In the genomic region with DNA sequence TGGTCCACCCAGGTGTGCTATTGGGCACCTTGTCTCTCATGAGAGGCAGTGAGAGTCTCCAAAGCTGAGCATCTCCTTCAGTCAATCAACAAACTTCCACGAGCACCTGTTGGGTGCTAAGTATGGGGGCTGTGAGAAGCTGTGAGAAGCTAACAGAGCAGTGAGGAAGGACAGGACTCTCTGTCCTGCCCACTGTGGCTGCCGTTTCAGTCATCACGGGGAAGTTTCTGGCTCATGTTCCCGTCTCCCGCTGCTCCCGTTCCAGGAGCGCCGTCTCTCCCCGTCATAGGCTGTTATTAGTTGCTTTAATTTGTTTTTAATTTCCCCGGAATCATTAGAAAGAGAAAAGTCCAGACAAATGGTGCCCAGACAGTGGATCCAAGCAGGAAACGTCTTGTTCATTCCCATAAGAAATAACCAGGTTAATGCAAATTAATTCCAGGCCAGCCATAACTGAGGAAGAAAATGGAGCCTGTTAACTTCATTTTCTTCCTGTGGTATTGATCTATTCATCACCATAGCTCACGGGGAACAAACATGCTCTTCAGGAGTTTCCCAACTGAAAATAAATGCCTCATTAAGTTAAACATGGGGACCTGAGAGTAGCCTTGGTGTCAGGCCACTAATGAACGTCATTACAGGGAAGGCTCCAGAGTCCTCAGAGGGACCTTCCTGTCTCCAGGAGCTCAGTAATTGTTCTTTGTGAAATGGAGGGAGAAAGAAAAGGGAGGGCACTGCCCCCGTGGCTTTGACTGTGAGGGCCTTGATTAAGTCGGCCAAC, we compare ENCODE assay signal across 11 mouse cellular contexts.
DNase-seq lines count a peak whose midpoint lies in the region; ATAC-seq lines count a peak whose summit lies in the region.
"Had no signal": no experiment of that assay in that cellular context is flagged by ENCODE, and none has a peak within 500 bp of the region (broad histone marks: within the 10 kb centered on the region; RNA-seq: fewer than 3 reads in every experiment).

No protein-coding gene starts in this region.

- H3K27ac ChIP-seq in forebrain, embryonic 13.5 days = peak overlapping the region; percentile 86
- 0 out of 2 replicates have a peak overlapping the region, but pooled peaks have one; percentile 3 for H3K27ac ChIP-seq in hindbrain, embryonic 16.5 days (ENCODE audit: low read depth, low read length)
- H3K27ac ChIP-seq in neural tube, embryonic 14.5 days (ENCODE audit: low read depth, low read length) = no peak overlapping the region

- H3K9ac ChIP-seq in forebrain, embryonic 13.5 days = no peak overlapping the region
- H3K9ac ChIP-seq in hindbrain, embryonic 16.5 days (ENCODE audit: low read depth, low read length) = no peak overlapping the region
- H3K9ac ChIP-seq in neural tube, embryonic 14.5 days (replicated peaks; ENCODE audit: low read depth, low read length) = no peak overlapping the region
- H3K9ac ChIP-seq: lung, embryonic 14.5 days had no signal

- H3K4me1 ChIP-seq in forebrain, embryonic 13.5 days = peaks cover 25% of the 10 kb centered on the region
- H3K4me1 ChIP-seq in hindbrain, embryonic 16.5 days (ENCODE audit: control insufficient read depth, insufficient read depth, low read depth, low read length) = peaks cover 8% of the 10 kb centered on the region
- H3K4me1 ChIP-seq in neural tube, embryonic 14.5 days (ENCODE audit: control insufficient read depth, insufficient read depth, low read length) = peaks cover 16% of the 10 kb centered on the region; the same call in 1 of the 2 replicates

- H3K4me2 ChIP-seq in forebrain, embryonic 13.5 days = 0 out of 2 replicates have a peak overlapping the region, but pooled peaks have one; percentile 16
- no peak overlapping the region for H3K4me2 ChIP-seq in hindbrain, embryonic 16.5 days (ENCODE audit: low read length)
- no peak overlapping the region for H3K4me2 ChIP-seq in neural tube, embryonic 14.5 days (ENCODE audit: low read depth, low read length)
- H3K4me2 ChIP-seq: lung, embryonic 14.5 days had no signal

- DNase-seq in embryo, embryonic 10 days (ENCODE audit: low spot score) = peak; percentile 25
- no peak for DNase-seq in embryo, embryonic 9.5 days (ENCODE audit: extremely low spot score)
- no peak for DNase-seq in adipocyte (ENCODE audit: low spot score)
- DNase-seq in lung, postnatal 10 days = no peak
- no peak for DNase-seq in adrenal gland, postnatal 25 days
- DNase-seq: cerebellum, postnatal 10 days; kidney, adult 9 months; lung, embryonic 14.5 days had no signal

- peak; percentile 74 for ATAC-seq in forebrain, embryonic 13.5 days
- ATAC-seq in hindbrain, embryonic 16.5 days = peak; percentile 81
- peak; percentile 44 for ATAC-seq in neural tube, embryonic 14.5 days (ENCODE audit: low read depth)

- H3K9me3 ChIP-seq in forebrain, embryonic 13.5 days (replicated peaks) = no peaks in the 10 kb centered on the region
- no peaks in the 10 kb centered on the region for H3K9me3 ChIP-seq in hindbrain, embryonic 16.5 days (ENCODE audit: control insufficient read depth, low read length)
- no peaks in the 10 kb centered on the region for H3K9me3 ChIP-seq in neural tube, embryonic 14.5 days (ENCODE audit: control insufficient read depth, low read length)

- no peaks in the 10 kb centered on the region for H3K36me3 ChIP-seq in forebrain, embryonic 13.5 days (ENCODE audit: poor library complexity, severe bottlenecking)
- H3K36me3 ChIP-seq in hindbrain, embryonic 16.5 days (ENCODE audit: control insufficient read depth, insufficient read depth, low read length) = no peaks in the 10 kb centered on the region
- no peaks in the 10 kb centered on the region for H3K36me3 ChIP-seq in neural tube, embryonic 14.5 days (ENCODE audit: control insufficient read depth, insufficient read depth, low read length)

- no peak overlapping the region for H3K4me3 ChIP-seq in forebrain, embryonic 13.5 days
- no peak overlapping the region for H3K4me3 ChIP-seq in hindbrain, embryonic 16.5 days (ENCODE audit: low read length)
- H3K4me3 ChIP-seq in neural tube, embryonic 14.5 days (ENCODE audit: low read depth, low read length) = no peak overlapping the region

- no peaks in the 10 kb centered on the region for H3K27me3 ChIP-seq in forebrain, embryonic 13.5 days
- H3K27me3 ChIP-seq in hindbrain, embryonic 16.5 days (replicated peaks; ENCODE audit: control insufficient read depth, insufficient read depth, low read length) = no peaks in the 10 kb centered on the region
- H3K27me3 ChIP-seq in neural tube, embryonic 14.5 days (ENCODE audit: control insufficient read depth, insufficient read depth, low read length) = no peaks in the 10 kb centered on the region

- 13% methylated on average over 15 of the region's 15 CpGs for WGBS in forebrain, embryonic 13.5 days
- 33% methylated on average over 15 of the region's 15 CpGs for WGBS in hindbrain, embryonic 16.5 days
- 41% methylated on average over 15 of the region's 15 CpGs for WGBS in neural tube, embryonic 14.5 days
